Mouse (Mus musculus): ENCODE data around the gene Enho. TPM values are rescaled to one million over a fixed set of nuclear protein-coding genes. Genes with fewer than 3 reads are reported as not detected.
"Not testable (repeated sequence)": the region's sequence is repeated elsewhere in the genome, so short reads cannot be mapped to it uniquely, and the experiment has no call there.

Gene Enho
- 89.8 and 111 TPM in 2 replicates for polyA plus RNA-seq (2015; fragmentation: Nextera tagmentation; extraction: Ambion mirVana)

- ATAC-seq (ENCODE audit: low FRiP score) = peak; percentile 89
- under 1% methylated on average over 64 of the region's 74 CpGs for WGBS
- Histone ChIP-seq H3K36me3 (no peaks in the 10 kb centered on the region), H3K27me3 (replicated peaks) (no peaks in the 10 kb centered on the region), H3K4me3 (replicated peaks) (peak within 1 kb of the TSS; percentile 73), H3K9ac (replicated peaks) (peak within 1 kb of the TSS; percentile 92), H3K27ac (replicated peaks) (peak within 1 kb of the TSS; percentile 92), H3K4me2 (peak within 1 kb of the TSS; percentile 81), H3K4me1 (peaks cover 47% of the 10 kb centered on the region), H3K9me3 (replicated peaks) (no peaks in the 10 kb centered on the region)
Observed at GRCm38 (mm10) chr4:41639913-41640507, at the start of gene Enho. TSS of gene Enho (minus strand) at chr4:41640324.

DNA sequence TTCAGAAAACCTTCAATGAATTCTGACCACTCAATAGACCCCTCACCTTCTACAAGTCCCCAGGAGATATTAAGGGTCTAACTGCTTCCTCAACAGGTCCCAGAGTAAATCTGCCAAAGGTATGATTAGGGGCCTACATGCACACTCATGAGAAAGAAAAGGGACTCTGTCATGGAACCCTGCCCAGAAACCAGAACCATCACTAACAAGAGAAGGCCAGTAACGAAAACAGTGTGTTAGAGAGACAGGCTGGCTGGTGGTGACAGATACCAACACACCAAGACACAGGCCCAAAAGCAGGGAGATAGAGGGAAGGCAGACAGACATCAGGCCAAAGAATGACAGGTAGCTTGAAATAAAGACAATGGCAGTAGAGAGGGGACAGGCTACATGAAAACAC is 48.4 kb upstream of the Enho start:
- H3K4me3 ChIP-seq (replicated peaks); ATAC-seq (ENCODE audit: low FRiP score); H3K4me2 ChIP-seq; H3K9ac ChIP-seq (replicated peaks); H3K36me3 ChIP-seq; H3K4me1 ChIP-seq; H3K27me3 ChIP-seq (replicated peaks); H3K9me3 ChIP-seq (replicated peaks): not testable (repeated sequence)
- 0 out of 2 replicates have a peak overlapping the region, but pooled peaks have one; percentile 41 for H3K27ac ChIP-seq (replicated peaks)
- 41% methylated on average over 1 of the region's 1 CpGs for WGBS

DNA sequence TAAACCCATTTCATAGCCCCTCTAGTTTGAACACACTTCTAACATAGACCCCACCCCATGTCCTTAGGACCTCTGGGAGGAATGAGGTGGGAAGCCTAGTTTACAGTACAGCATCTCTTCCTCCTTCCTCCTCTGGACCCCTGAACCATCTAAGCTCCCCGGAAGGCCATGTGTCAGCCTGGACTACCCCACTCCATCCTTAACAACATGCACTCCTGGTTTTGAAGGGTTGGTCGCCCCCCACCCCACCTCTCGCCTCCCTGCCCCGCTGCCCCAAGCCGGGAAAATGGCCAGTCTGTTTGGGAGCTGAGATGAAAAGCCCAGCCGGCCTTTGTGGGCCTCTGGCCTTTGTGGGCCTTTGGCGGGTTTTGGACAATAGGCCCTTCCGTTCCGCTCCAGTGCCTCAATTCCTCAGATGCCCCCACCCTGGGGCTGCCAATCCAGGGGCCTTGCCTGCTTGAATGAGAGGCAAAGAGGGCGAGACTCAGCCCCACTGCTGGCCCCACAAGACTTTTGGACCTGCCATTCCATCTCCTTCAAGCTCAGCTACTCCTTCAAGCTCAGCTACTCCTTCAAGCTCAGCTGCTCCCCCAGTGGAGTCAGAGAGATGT is 45.9 kb upstream of the Enho start:
- not testable (repeated sequence) for H3K27ac ChIP-seq (replicated peaks); H3K36me3 ChIP-seq; H3K4me2 ChIP-seq; H3K4me3 ChIP-seq (replicated peaks); H3K9me3 ChIP-seq (replicated peaks); H3K27me3 ChIP-seq (replicated peaks); ATAC-seq (ENCODE audit: low FRiP score); H3K9ac ChIP-seq (replicated peaks)
- WGBS = 9% methylated on average over 9 of the region's 10 CpGs
- H3K4me1 ChIP-seq = peaks cover 19% of the 10 kb centered on the region

GRCm38 (mm10) chr4:41684931-41685453 is 44.9 kb upstream of the Enho start:
- Histone ChIP-seq H3K4me1 (peaks cover 23% of the 10 kb centered on the region), H3K4me2 (peak overlapping the region; percentile 46)
- not testable (repeated sequence) for H3K9me3 ChIP-seq (replicated peaks); H3K4me3 ChIP-seq (replicated peaks); H3K9ac ChIP-seq (replicated peaks); ATAC-seq (ENCODE audit: low FRiP score); H3K27ac ChIP-seq (replicated peaks); H3K36me3 ChIP-seq; H3K27me3 ChIP-seq (replicated peaks)
- WGBS = 0% methylated on average over 10 of the region's 14 CpGs

GRCm38 (mm10) chr4:41684131-41684930 is 44.2 kb upstream of the Enho start:
- peak overlapping the region; percentile 45; the same call in 1 of the 2 replicates for H3K27ac ChIP-seq (replicated peaks)
- H3K36me3 ChIP-seq; H3K9ac ChIP-seq (replicated peaks); H3K27me3 ChIP-seq (replicated peaks); H3K9me3 ChIP-seq (replicated peaks): not testable (repeated sequence)
- WGBS = 3% methylated on average over 24 of the region's 27 CpGs
- peak; percentile 32 for ATAC-seq (ENCODE audit: low FRiP score)
- peak overlapping the region; percentile 46 for H3K4me2 ChIP-seq
- H3K4me1 ChIP-seq = peaks cover 29% of the 10 kb centered on the region
- peak overlapping the region; percentile 25; the same call in 1 of the 2 replicates for H3K4me3 ChIP-seq (replicated peaks)

DNA sequence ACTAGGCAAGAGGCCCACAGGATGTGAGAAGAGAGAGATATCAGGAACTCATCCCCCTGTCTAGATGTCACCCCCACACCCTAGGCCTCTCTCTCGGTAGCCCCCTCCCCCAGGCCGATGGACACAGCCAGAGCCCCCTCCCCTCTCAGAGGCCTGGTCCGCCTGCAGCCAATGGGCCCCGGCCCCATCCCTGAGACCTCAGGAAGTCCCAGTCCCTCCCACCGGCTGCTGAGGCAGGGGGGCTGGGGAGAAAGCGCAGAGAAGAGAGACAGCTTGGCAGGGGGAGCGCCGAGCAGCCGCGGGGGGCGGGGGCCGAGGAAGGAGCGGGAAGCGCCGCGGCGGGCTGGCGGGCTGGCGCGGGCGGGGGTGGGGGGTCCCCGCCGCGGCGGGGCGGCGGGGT is 43.2 kb upstream of the Enho start:
- peaks cover 38% of the 10 kb centered on the region for H3K4me1 ChIP-seq
- not testable (repeated sequence) for H3K9me3 ChIP-seq (replicated peaks); H3K9ac ChIP-seq (replicated peaks); H3K27ac ChIP-seq (replicated peaks); H3K27me3 ChIP-seq (replicated peaks); H3K36me3 ChIP-seq
- H3K4me3 ChIP-seq (replicated peaks) = peak overlapping the region; percentile 26
- ATAC-seq (ENCODE audit: low FRiP score) = peak; percentile 23; the same call in 1 of the 2 replicates
- WGBS = 0% methylated on average over 5 of the region's 27 CpGs
- H3K4me2 ChIP-seq = peak overlapping the region; percentile 48

- H3K9ac ChIP-seq (replicated peaks) = no peak overlapping the region
- H3K9me3 ChIP-seq (replicated peaks) = no peaks in the 10 kb centered on the region
- H3K36me3 ChIP-seq = no peaks in the 10 kb centered on the region
- H3K4me3 ChIP-seq (replicated peaks) = 0 out of 2 replicates have a peak overlapping the region, but pooled peaks have one; percentile 5
- H3K27ac ChIP-seq (replicated peaks) = peak overlapping the region; percentile 61; the same call in 1 of the 2 replicates
- ATAC-seq (ENCODE audit: low FRiP score) = no peak
- peaks cover 43% of the 10 kb centered on the region for H3K4me1 ChIP-seq
- H3K4me2 ChIP-seq = peak overlapping the region; percentile 48
- no peaks in the 10 kb centered on the region for H3K27me3 ChIP-seq (replicated peaks)
- WGBS = 33% methylated on average over 6 of the region's 6 CpGs
Observed at GRCm38 (mm10) chr4:41682789-41683188, 42.7 kb upstream of the Enho start.

DNA sequence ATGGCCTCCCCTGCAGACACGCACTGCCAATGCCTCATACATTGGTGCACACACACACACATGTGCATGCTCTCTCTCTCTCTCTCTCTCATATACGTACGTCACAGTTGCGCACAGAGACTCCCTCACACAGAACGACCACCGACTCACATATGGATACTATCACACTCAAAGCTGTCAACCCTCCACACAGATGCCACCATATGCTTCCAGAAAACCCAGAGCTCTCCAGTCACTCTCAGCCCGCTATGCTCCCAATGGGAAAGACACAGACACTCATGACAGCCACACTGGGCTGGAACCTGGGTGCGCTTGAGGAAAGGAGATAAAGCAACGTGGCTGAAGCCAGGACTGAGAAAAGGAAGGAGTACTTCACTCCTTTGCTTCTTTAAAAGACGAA is 41.8 kb upstream of the Enho start:
- H3K4me1 ChIP-seq = peaks cover 51% of the 10 kb centered on the region

DNA sequence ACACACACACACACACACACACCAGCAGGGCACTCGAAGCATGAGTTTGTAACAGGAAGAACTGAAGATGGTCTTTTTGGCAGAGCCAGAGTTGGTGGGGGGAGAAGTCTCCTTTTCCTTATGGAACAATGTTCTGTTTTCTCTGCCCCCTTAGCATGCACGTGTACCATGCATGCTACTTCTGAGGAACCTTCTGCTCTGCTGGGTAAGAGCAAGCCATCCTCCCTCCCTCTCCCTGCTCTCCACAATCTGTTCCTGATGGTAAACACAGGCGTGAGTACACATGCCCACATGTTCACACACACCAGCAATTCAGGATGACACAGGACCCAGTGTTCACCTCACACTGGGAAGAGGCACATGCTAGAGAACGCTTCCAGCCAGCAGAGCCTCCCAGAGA is 41.1 kb upstream of the Enho start:
- Histone ChIP-seq H3K9ac (replicated peaks) (no peak overlapping the region), H3K36me3 (no peaks in the 10 kb centered on the region), H3K4me3 (replicated peaks) (no peak overlapping the region), H3K9me3 (replicated peaks) (no peaks in the 10 kb centered on the region), H3K4me1 (peaks cover 59% of the 10 kb centered on the region), H3K27me3 (replicated peaks) (no peaks in the 10 kb centered on the region), H3K4me2 (no peak overlapping the region), H3K27ac (replicated peaks) (no peak overlapping the region)
- 64% methylated on average over 4 of the region's 4 CpGs for WGBS
- ATAC-seq (ENCODE audit: low FRiP score) = no peak

More for the DNA sequence above, 41.8 kb upstream of the Enho start:
- 63% methylated on average over 10 of the region's 10 CpGs for WGBS
- Histone ChIP-seq H3K4me2 (no peak overlapping the region), H3K27me3 (replicated peaks) (no peaks in the 10 kb centered on the region), H3K4me3 (replicated peaks) (no peak overlapping the region), H3K36me3 (no peaks in the 10 kb centered on the region), H3K27ac (replicated peaks) (no peak overlapping the region), H3K9ac (replicated peaks) (no peak overlapping the region), H3K9me3 (replicated peaks) (no peaks in the 10 kb centered on the region)
- ATAC-seq (ENCODE audit: low FRiP score) = no peak

DNA sequence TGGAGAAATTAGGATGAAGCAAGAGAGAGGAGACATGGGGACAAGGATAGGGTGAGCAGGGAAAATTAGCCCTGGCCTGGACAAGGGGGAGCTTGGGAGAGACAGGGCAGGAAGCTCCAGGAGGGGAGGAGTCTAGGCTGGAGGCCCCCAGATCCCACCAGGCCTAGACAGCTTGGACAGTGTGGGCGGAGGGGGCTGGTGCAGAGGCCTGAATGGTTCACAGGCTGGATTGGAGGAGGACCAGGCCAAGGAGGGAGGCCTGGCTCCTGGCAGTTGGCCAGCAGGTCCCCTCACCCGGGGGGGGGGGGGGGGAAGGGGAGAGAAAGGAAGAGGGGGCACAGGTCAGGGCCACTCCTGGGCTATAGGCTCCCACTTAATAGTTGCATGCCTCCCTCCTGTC is 39.2 kb upstream of the Enho start:
- ATAC-seq (ENCODE audit: low FRiP score) = no peak
- Histone ChIP-seq H3K36me3 (no peaks in the 10 kb centered on the region), H3K27me3 (replicated peaks) (no peaks in the 10 kb centered on the region), H3K4me3 (replicated peaks) (no peak overlapping the region), H3K9ac (replicated peaks) (no peak overlapping the region), H3K4me2 (no peak overlapping the region), H3K4me1 (peaks cover 73% of the 10 kb centered on the region), H3K27ac (replicated peaks) (peak overlapping the region; percentile 54), H3K9me3 (replicated peaks) (no peaks in the 10 kb centered on the region)
- no CpG with 5 or more reads among the region's 2 CpGs for WGBS

GRCm38 (mm10) chr4:41678863-41679262 is 38.7 kb upstream of the Enho start:
- no peaks in the 10 kb centered on the region for H3K36me3 ChIP-seq
- no peak overlapping the region for H3K4me3 ChIP-seq (replicated peaks)
- no peak overlapping the region for H3K4me2 ChIP-seq
- H3K27me3 ChIP-seq (replicated peaks) = no peaks in the 10 kb centered on the region
- WGBS = 81% methylated on average over 6 of the region's 6 CpGs
- H3K9ac ChIP-seq (replicated peaks) = no peak overlapping the region
- ATAC-seq (ENCODE audit: low FRiP score) = no peak
- H3K27ac ChIP-seq (replicated peaks) = peak overlapping the region; percentile 54
- no peaks in the 10 kb centered on the region for H3K9me3 ChIP-seq (replicated peaks)
- peaks cover 70% of the 10 kb centered on the region for H3K4me1 ChIP-seq

Measured in neural tube, embryonic 15.5 days (tissue).